Mouse (Mus musculus): ENCODE measurements around the gene Dgkz.

The Dgkz gene

DNA sequence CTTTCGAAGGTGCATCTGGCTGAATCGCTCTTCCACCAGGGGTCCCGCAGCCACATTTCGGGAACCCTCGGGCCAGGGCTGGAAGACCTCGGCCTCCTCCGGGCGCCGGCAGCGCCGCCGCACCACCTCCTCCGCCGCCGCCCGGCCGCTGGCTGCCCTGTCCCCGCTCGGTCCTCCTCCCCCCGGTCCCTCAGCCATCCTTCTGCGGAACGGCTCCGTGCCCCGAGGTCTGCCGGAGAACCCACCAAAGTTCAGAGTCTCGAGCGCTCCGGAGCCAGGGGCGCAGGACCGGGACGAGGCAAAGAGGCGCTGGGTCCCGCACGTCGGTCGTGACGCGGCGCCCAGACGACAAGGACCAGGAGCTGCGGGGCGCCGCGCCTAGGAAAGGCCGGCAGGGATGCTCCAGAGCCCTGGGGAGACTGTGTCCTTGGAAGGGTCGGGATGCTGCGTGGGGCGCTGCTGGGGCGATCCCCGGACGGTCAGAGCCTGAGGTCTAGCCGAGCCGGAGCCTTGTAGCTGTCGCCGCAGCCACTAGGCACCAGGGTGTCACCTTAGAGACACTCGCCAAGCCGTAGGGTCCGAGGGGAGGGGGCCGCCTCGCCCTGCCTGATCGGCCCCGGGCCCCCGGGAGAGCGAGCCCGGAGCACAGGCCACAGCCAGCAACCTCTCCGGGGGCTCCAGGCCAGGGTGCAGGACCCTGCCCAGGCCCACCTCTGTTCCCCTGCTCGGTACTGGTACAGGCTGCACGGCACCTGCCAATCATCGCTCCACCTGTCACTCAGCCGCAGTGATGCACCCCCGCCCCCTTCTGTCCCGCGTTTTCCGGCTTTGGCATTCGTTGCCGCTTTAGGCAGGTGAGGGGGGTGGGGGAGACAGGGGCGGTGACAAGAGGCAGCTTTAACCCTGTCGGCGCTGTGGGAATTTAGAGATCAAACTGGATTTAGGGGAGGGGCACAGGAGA, at the start of gene Dgkz:
Gene Dgkz, minus strand, starts transcription at position 284 of the 961 bp plus-strand sequence.
- peak; percentile 78 for DNase-seq (ENCODE audit: low read depth, low spot score)

- DNase-seq (ENCODE audit: low read depth, low spot score): no peak
Measured at GRCm38 (mm10) chr2:92025202-92025601, 49.5 kb upstream of the Dgkz start.

GRCm38 (mm10) chr2:92024274-92024672, 48.6 kb upstream of the Dgkz start, which contains the start of gene Creb3l1:
Gene Creb3l1, minus strand, starts transcription at chr2:92024502.
- DNase-seq (ENCODE audit: low read depth, low spot score): peak; percentile 70

- peak; percentile 42 for DNase-seq (ENCODE audit: low read depth, low spot score)
Measured at GRCm38 (mm10) chr2:92023362-92024273, 48.0 kb upstream of the Dgkz start.

DNA sequence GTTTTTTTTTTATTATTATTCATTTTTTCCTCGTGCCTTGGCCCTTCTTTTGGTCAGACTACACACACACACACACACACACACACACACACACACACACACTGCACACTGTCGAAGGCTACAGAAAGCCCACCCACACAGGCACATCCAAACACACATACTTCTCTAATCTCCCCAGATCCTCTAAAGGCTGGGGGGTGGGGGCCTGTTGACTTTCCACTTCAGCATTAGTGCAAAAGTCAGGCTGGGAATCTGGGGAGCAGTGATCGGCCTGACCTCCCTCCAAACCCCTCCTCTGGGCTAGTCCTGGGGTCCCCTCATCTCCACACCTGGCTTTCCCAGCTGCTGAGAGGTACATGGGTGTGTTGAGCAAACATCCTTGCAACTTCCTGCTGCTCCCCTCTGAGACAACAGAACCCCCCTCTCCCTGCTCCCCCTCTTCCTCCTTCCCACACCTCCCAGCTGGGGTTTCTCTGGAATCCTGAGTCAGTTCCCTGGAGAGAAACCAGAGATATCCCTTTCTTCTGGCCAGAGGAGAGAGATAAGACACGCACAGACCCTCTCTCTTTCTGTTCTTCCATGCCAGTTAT, 45.1 kb upstream of the Dgkz start:
- DNase-seq (ENCODE audit: low read depth, low spot score): no peak

DNA sequence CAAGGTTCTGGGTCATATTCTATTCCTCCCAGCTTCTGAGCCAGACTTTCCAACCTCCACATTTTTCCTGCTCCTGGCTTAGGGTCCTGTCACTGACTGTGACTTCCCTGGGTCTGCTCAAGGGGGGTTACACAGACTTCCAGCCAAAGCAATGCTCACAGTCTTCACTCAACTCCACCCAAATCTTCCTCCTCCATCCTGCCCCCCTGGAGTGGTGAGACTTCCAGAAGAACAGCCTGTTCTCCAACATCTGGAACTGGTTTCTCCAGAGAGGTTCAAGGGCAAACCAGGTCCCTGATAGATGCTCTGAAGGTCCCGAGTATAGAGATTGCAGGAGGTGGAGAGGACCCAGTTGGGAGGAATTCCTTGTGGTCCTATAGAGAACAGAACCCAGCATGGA, 41.8 kb upstream of the Dgkz start:
- DNase-seq (ENCODE audit: low read depth, low spot score): no peak

DNA sequence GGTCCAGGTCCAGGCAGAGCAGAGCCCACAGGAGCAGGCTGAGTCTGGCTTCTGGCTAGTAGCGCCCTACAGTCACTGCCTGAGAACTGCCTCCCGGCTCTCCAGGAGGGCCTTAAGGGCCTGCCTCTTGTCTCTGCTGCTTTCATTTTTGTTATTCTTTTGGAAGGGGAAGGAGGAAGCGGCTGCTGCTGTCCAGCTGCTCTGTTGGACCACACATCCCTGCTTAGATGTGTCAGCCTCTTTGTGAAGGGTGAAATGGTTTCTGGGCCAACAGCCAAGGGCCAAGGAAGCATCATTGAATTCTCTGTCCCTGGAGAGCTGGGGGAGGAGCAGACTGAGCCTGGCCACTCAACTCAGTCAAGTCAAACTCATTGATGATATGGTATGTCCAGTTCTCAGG, 41.3 kb upstream of the Dgkz start:
- no peak for DNase-seq (ENCODE audit: low read depth, low spot score)

- no peak for DNase-seq (ENCODE audit: low read depth, low spot score)
Measured at GRCm38 (mm10) chr2:92014891-92015290, 39.2 kb upstream of the Dgkz start.

DNA sequence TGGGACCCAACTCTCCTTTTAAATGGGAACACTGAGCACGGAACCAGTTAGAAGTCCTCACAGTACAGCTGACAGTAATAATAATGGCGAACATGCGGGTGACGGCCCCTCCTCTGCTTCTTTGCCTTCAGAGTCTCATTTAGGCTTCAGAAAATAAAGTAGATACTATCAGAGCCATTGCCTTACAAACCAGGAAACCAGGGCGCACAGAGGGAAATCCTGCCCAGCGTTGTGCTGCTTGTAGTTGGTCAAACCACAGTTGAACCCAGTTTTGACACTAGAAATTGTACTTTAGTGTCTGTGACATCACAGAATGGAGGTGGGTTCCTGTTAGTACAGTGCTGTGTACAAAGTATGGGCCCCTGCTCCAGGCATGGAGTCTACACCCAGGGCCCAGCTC, 38.6 kb upstream of the Dgkz start:
- no peak for DNase-seq (ENCODE audit: low read depth, low spot score)

DNA sequence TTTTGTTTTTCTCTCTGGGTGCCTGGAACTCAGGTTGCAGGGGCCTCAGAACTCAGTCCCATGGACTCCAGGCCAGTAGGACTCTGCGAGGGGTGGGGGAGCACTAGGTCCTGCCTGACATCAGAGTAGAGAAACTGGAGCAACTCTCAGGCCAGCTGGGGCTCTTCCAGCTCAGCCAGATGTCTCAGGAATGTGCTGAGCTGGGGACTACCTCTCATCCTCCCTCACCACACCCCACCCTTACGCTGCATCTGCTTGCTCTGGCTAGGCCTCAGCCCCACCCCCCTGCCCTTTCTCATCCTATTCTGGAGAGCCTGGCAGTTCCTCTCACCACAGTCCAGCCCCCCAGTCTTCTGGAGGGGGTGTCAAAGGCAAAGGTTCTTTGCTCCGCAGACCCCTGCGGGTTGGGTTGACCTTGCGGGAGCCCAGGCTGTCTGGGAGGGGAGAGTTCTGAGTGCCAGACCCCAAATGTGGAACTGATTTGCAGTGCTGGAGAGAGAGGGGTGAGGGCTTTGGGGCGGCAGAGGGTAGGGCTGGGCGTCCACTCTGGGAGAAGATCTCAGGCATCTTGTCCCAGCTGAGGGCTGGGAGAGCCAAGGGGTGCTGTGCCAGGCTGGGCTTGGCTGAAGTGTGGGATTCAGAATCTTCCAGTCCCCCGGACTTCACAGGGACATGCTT, 37.2 kb upstream of the Dgkz start:
- no peak for DNase-seq (ENCODE audit: low read depth, low spot score)

DNA sequence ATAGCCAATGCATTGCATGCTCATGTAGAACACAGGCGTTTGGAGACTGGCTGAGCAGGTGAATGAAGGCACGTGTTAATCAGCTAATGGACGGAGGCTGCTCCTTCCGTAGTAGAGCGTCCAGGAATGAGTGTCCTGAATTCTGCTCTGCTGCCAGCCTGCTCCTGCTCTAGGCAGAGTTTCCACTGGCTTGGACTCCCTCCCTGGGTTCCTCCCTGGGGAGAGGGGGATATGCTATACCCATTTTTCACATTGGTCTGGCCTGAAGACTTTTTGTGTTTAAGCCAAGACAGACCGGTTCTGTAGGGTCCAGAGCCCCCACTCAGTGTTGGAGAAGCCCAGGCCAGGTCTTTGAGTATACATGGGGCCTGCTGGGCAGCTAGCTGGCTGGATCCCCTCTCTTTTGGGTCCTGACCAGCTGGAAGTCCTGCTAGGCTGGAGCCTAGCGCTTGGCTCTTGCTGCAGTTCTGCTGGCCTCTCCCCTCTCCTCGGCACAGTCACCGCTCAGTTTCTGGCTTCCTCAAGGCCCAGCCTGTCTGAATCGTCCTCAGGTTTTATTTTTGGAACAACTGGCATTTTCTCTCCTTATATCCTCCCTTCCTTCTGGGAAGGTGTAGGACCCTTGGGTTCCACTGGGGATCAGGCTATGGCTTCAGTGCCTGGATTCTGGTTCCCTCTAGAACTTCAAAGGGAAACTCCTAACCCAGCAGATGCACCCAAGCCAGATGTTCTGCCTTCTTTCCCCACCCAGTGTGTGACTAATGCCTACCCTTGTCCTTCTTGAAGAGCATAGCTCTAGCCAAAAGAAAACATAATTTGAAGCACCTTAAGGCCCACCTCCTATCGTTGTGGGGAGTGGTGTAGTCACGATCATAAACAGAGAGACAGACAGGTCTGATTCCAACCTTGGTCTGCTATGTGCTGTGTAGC, 36.0 kb upstream of the Dgkz start:
- no peak for DNase-seq (ENCODE audit: low read depth, low spot score)

GRCm38 (mm10) chr2:92008623-92009404, 33.1 kb upstream of the Dgkz start:
- DNase-seq (ENCODE audit: low read depth, low spot score): no peak

- DNase-seq (ENCODE audit: low read depth, low spot score): peak; percentile 96
Measured at GRCm38 (mm10) chr2:92007933-92008622, 32.4 kb upstream of the Dgkz start.

GRCm38 (mm10) chr2:92006983-92007921, 31.6 kb upstream of the Dgkz start:
- DNase-seq (ENCODE audit: low read depth, low spot score): peak; percentile 30

DNA sequence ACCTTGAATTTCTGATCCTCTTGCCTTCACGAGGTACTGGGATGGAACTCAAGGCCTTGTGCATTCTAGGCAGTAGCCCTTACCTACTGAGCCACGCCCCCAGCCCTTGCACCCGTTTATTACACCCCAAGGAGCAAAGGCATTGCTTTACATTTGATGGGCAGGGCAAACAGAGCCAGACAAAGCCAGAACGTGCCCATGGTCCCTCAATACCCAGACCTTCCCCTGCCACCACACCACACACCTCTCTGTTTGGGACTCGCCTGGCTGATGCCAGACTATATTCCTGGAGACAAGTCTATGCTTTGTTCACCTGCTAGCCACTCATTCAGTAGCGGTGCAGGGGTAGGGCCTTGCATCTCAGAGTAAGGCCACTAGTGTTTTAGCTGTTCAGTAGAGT, 30.8 kb upstream of the Dgkz start:
- no peak for DNase-seq (ENCODE audit: low read depth, low spot score)

- no peak for DNase-seq (ENCODE audit: low read depth, low spot score)
Measured at GRCm38 (mm10) chr2:92004617-92005016, 29.0 kb upstream of the Dgkz start.

- DNase-seq (ENCODE audit: low read depth, low spot score): no peak
Measured at GRCm38 (mm10) chr2:91997905-91998608, 22.4 kb upstream of the Dgkz start.
